ENCODE assay signal across 8 mouse cellular contexts in genomic region chr11:59227604-59228121, GRCm38 (mm10). TPM values are rescaled to one million over a fixed set of nuclear protein-coding genes. Genes with fewer than 3 reads are reported as not detected.
DNase-seq lines count a peak whose midpoint lies in the region; ATAC-seq and TF ChIP-seq lines count a peak whose summit lies in the region.

No protein-coding gene starts in this region.

- no peak for TF ChIP-seq POLR2A in embryonic fibroblast, embryonic 13.5 days (IDR thresholded peaks at IDR 0.05; ENCODE audit: low read depth, low read length)

- TF ChIP-seq CTCF in gastrocnemius, adult 2 months (IDR thresholded peaks at IDR 0.05) = no peak
- TF ChIP-seq CTCF in embryonic fibroblast, embryonic 13.5 days (IDR thresholded peaks at IDR 0.05; ENCODE audit: borderline replicate concordance, insufficient read depth, low read length) = no peak

- peaks cover 15% of the 10 kb centered on the region for H3K36me3 ChIP-seq in limb, embryonic 13.5 days
- 0 out of 2 replicates have a peak, but pooled peaks cover 4% of the 10 kb centered on the region for H3K36me3 ChIP-seq in neural tube, embryonic 13.5 days

- H3K4me1 ChIP-seq in embryonic fibroblast, embryonic 13.5 days (ENCODE audit: control insufficient read depth, insufficient read depth, low read length) = peaks cover 11% of the 10 kb centered on the region; the same call in 1 of the 2 replicates
- H3K4me1 ChIP-seq in limb, embryonic 13.5 days = peaks cover 43% of the 10 kb centered on the region
- H3K4me1 ChIP-seq in neural tube, embryonic 13.5 days (replicated peaks) = peaks cover 54% of the 10 kb centered on the region

- peak; percentile 85 for ATAC-seq in limb, embryonic 13.5 days (ENCODE audit: low FRiP score, low read depth)
- peak; percentile 73 for ATAC-seq in neural tube, embryonic 13.5 days (ENCODE audit: low read depth)

- H3K27me3 ChIP-seq in limb, embryonic 13.5 days = no peaks in the 10 kb centered on the region
- no peaks in the 10 kb centered on the region for H3K27me3 ChIP-seq in neural tube, embryonic 13.5 days

- intact Hi-C loops in gastrocnemius, adult 2 months (cut with DNase I) = no loop called here

- WGBS in limb, embryonic 13.5 days = 1% methylated on average over 34 of the region's 51 CpGs
- WGBS in neural tube, embryonic 13.5 days = under 1% methylated on average over 51 of the region's 51 CpGs

- peak overlapping the region; percentile 79 for H3K4me3 ChIP-seq in gastrocnemius, adult 2 months
- peak overlapping the region; percentile 97 for H3K4me3 ChIP-seq in embryonic fibroblast, embryonic 13.5 days (ENCODE audit: insufficient read depth, low read length)
- peak overlapping the region; percentile 100 for H3K4me3 ChIP-seq in limb, embryonic 13.5 days
- H3K4me3 ChIP-seq in neural tube, embryonic 13.5 days = peak overlapping the region; percentile 97

- no peak for DNase-seq in gastrocnemius, adult 2 months
- no peak for DNase-seq in gastrocnemius, postnatal 25 days
- peak; percentile 32 for DNase-seq in A20 (ENCODE audit: low read depth, low spot score)
- no peak for DNase-seq in adrenal gland, adult 8-10 months
- no peak for DNase-seq in adrenal gland, adult (ENCODE audit: inconsistent age in 2 of 2, low spot score in 1 of 2)

- peak overlapping the region; percentile 99 for H3K27ac ChIP-seq in gastrocnemius, adult 2 months
- peak overlapping the region; percentile 92 for H3K27ac ChIP-seq in embryonic fibroblast, embryonic 13.5 days (ENCODE audit: insufficient read depth, low read length)
- H3K27ac ChIP-seq in limb, embryonic 13.5 days = peak overlapping the region; percentile 96
- peak overlapping the region; percentile 95 for H3K27ac ChIP-seq in neural tube, embryonic 13.5 days (replicated peaks)

- no peaks in the 10 kb centered on the region for H3K9me3 ChIP-seq in limb, embryonic 13.5 days
- no peaks in the 10 kb centered on the region for H3K9me3 ChIP-seq in neural tube, embryonic 13.5 days

- H3K9ac ChIP-seq in limb, embryonic 13.5 days = peak overlapping the region; percentile 100
- peak overlapping the region; percentile 96 for H3K9ac ChIP-seq in neural tube, embryonic 13.5 days

- H3K4me2 ChIP-seq in limb, embryonic 13.5 days (replicated peaks) = peak overlapping the region; percentile 94
- H3K4me2 ChIP-seq in neural tube, embryonic 13.5 days = peak overlapping the region; percentile 98

RNA-seq across cellular contexts. Expression of gene Arf1, which starts 0.4 kb away (rescaled TPM):
- 100 to 1,000 TPM; 226 to 229 TPM for total RNA-seq in gastrocnemius, adult 2 months (2021)
- total RNA-seq in gastrocnemius, postnatal 25 days (2021) = 100 to 1,000 TPM; 193 to 199 TPM
- polyA plus RNA-seq in embryonic fibroblast, embryonic 13.5 days (2011; ENCODE audit: insufficient read length, low read depth, missing spikeins) = 412 and 414 TPM in 2 replicates
- polyA plus RNA-seq in limb, embryonic 13.5 days (2015; fragmentation: Nextera tagmentation; extraction: Ambion mirVana) = 702 and 716 TPM in 2 replicates
- polyA plus RNA-seq in neural tube, embryonic 13.5 days (2015; fragmentation: Nextera tagmentation; extraction: Ambion mirVana) = 642 and 663 TPM in 2 replicates
- 100 to 1,000 TPM; 408 to 506 (median 446) TPM for total RNA-seq in adrenal gland, adult 8-10 months (2022)

RNA-seq across cellular contexts. Expression of gene 2310033P09Rik, which starts 19.5 kb away (rescaled TPM):
- 1 to 10 TPM; 2.6 to 3.0 TPM for total RNA-seq in gastrocnemius, adult 2 months (2021)
- 1 to 10 TPM; 2.8 to 3.3 TPM for total RNA-seq in gastrocnemius, postnatal 25 days (2021)
- 7.2 and 7.7 TPM in 2 replicates for polyA plus RNA-seq in embryonic fibroblast, embryonic 13.5 days (2011; ENCODE audit: insufficient read length, low read depth, missing spikeins)
- 34.1 and 37.4 TPM in 2 replicates for polyA plus RNA-seq in limb, embryonic 13.5 days (2015; fragmentation: Nextera tagmentation; extraction: Ambion mirVana)
- polyA plus RNA-seq in neural tube, embryonic 13.5 days (2015; fragmentation: Nextera tagmentation; extraction: Ambion mirVana) = 26.3 and 28.8 TPM in 2 replicates
- 10 to 100 TPM; 25.8 to 31.2 (median 29.6) TPM for total RNA-seq in adrenal gland, adult 8-10 months (2022)

RNA-seq across cellular contexts. Expression of gene Mrpl55, which starts 25.4 kb away (rescaled TPM):
- 10 to 100 TPM; 49.7 to 71.0 TPM for total RNA-seq in gastrocnemius, adult 2 months (2021)
- 10 to 100 TPM; 47.8 to 48.4 TPM for total RNA-seq in gastrocnemius, postnatal 25 days (2021)
- polyA plus RNA-seq in embryonic fibroblast, embryonic 13.5 days (2011; ENCODE audit: insufficient read length, low read depth, missing spikeins) = 28.3 and 32.5 TPM in 2 replicates
- polyA plus RNA-seq in limb, embryonic 13.5 days (2015; fragmentation: Nextera tagmentation; extraction: Ambion mirVana) = 90.5 and 91.5 TPM in 2 replicates
- polyA plus RNA-seq in neural tube, embryonic 13.5 days (2015; fragmentation: Nextera tagmentation; extraction: Ambion mirVana) = 89.9 and 95.6 TPM in 2 replicates
- total RNA-seq in adrenal gland, adult 8-10 months (2022) = 10 to 100 TPM; 46.0 to 53.6 (median 47.1) TPM

RNA-seq across cellular contexts. Expression of gene Guk1, which starts 35.7 kb away (rescaled TPM):
- total RNA-seq in gastrocnemius, adult 2 months (2021) = 10 to 100 TPM; 25.4 to 28.7 TPM
- 10 to 100 TPM; 18.7 to 24.5 TPM for total RNA-seq in gastrocnemius, postnatal 25 days (2021)
- polyA plus RNA-seq in embryonic fibroblast, embryonic 13.5 days (2011; ENCODE audit: insufficient read length, low read depth, missing spikeins) = 43.1 and 46.4 TPM in 2 replicates
- 136 and 138 TPM in 2 replicates for polyA plus RNA-seq in limb, embryonic 13.5 days (2015; fragmentation: Nextera tagmentation; extraction: Ambion mirVana)
- polyA plus RNA-seq in neural tube, embryonic 13.5 days (2015; fragmentation: Nextera tagmentation; extraction: Ambion mirVana) = 179 and 191 TPM in 2 replicates
- total RNA-seq in adrenal gland, adult 8-10 months (2022) = 10 to 100 TPM; 67.1 to 80.4 (median 72.1) TPM

RNA-seq across cellular contexts. Expression of gene Gjc2, which starts 44.6 kb away (rescaled TPM):
- under 1 TPM; 0.10 to 0.20 TPM for total RNA-seq in gastrocnemius, adult 2 months (2021)
- under 1 TPM; 0.33 to 0.48 TPM for total RNA-seq in gastrocnemius, postnatal 25 days (2021)
- polyA plus RNA-seq in embryonic fibroblast, embryonic 13.5 days (2011; ENCODE audit: insufficient read length, low read depth, missing spikeins) = 0.25 and 0.30 TPM in 2 replicates
- 0.25 and 0.47 TPM in 2 replicates for polyA plus RNA-seq in limb, embryonic 13.5 days (2015; fragmentation: Nextera tagmentation; extraction: Ambion mirVana)
- polyA plus RNA-seq in neural tube, embryonic 13.5 days (2015; fragmentation: Nextera tagmentation; extraction: Ambion mirVana) = 0.17 TPM in 1 of 2 replicates, not detected in the other
- total RNA-seq in adrenal gland, adult 8-10 months (2022) = 1 to 10 TPM in 2 of 4 experiments, under 1 TPM in 2; 0.66 to 1.4 (median 1.2) TPM

Comparison
In these comparisons a context has a peak if more than half of its experiments do, and no peak if none do; other contexts are left out.
1. RNA of gene 2310033P09Rik, which starts 19.5 kb away (total RNA-seq): 25.8 to 31.2 TPM in adrenal gland, adult 8-10 months; 2.8 to 3.3 TPM in gastrocnemius, postnatal 25 days and 2.6 to 3.0 TPM in gastrocnemius, adult 2 months; every median in the first group is over 4 times any median in the second.
2. Peak in every context shown above with its lines, with median percentiles within 50 percentile points of each other: H3K27ac ChIP-seq and H3K4me3 ChIP-seq.